Mouse (Mus musculus) right cerebral cortex, adult 2 months (tissue): Measurements from ENCODE around the gene Idh2.
"Not testable (repeated sequence)": the region's sequence is repeated elsewhere in the genome, so short reads cannot be mapped to it uniquely, and the experiment has no call there.

Experiments used
- DNase-seq, 2 experiments: peaks; one replicate each; pipeline ENCODE4 v3.0.0; 2021 to 2022; ENCODE audit warnings: low spot score in 2 of 2

The Idh2 gene

DNA sequence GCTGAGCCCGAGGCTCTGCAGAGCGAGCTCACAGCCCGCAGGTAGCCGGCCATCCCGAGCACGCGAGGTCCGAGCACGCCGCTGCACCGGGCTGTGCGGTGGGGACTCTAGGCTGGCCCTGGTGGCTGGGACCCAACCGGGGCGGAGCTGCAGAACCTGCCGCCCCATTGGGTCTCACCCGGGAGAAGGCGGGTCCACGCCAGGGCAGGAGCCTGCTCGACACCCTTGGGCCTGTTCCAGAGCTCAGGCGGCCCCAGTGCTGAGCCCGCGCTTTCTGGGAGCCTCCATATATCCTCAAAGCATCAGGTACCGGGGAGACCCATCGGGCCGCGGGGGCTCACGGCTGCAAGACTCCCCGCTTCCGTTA, at the start of gene Idh2:
Idh2 (minus strand) TSS at position 169 of the 367 bp plus-strand sequence.
- DNase-seq: peak; percentile 86 to 88

DNA sequence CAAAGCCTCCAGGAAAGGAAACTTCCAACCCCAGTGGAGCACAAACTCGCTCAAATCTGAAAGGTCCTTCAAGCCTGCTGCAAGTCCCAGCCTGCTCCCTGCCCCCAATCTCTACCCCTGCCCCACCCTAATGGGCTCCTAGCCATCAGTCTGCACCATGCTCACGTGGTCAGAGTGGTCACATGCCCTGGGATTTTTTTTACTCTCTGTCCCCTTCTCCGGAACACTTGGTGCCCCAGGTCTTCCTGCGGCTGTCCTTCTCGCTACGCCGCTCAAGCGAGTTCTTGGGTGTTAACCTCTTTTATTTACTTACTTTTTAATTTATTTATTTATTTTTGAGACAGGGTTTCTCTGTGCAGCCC, 45.7 kb upstream of the Idh2 start:
- DNase-seq: peak in 1 of 2 experiments; percentile 17

GRCm38 (mm10) chr7:80160293-80160944, 45.2 kb upstream of the Idh2 start:
- no peak for DNase-seq

DNA sequence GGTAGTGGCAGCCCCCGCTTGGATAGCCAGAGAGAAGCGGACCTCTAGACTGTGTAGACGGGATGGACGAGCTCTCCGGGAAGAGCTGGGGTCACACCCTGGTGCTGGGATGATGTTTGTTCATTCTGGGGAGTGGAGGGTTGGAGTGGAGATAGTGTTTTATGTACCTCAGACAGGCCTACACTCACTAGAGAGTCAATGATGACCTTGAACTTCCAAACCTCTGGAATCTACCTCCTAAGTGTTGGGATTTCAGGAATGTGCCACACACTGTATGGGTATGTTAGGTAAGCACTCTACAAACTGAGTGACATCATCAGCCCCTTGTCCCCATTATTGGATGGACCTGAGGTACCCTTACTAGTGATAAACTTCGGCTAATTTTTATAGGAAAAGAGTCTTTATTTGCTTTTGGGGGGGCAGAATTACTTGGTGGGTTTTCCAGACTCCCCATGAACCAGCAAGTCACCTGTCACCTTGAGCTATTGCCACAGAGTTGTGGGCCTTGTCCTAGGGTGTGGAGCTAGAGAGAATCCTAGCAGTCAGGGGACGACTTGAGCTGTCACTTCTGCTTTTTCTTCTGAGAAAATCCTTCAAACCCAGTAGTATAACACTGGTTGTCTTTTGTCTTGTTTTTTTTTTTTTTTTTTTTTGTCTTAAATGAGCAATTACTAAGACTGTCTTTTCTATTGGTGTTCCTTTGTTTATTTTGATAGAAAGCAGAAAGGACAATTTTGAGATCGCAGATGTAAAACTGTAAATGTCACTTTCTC, 43.5 kb upstream of the Idh2 start:
- DNase-seq: no peak

GRCm38 (mm10) chr7:80156711-80157227, 41.6 kb upstream of the Idh2 start:
- DNase-seq: peak; percentile 10 to 17

DNA sequence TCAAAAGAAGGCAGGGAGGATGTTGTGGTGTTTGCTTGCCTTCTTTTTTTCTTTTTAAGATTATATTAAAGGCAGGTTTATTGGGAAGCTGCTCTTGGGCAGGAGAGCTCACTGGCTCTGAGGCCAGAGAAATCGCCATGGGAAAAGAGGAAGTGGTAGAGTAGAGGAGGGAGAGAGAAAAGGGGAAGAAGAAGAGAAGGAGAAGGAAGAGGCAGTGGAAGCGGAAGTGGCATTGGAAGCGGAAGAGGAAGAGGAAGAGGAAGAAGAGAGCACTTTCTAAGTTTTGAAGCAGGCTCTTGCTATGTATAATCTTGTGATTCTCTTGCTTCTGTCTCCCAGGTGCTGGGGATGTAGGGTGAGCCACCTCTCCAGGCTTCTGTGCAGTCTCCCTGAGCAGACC, 39.5 kb upstream of the Idh2 start:
- no peak for DNase-seq

DNA sequence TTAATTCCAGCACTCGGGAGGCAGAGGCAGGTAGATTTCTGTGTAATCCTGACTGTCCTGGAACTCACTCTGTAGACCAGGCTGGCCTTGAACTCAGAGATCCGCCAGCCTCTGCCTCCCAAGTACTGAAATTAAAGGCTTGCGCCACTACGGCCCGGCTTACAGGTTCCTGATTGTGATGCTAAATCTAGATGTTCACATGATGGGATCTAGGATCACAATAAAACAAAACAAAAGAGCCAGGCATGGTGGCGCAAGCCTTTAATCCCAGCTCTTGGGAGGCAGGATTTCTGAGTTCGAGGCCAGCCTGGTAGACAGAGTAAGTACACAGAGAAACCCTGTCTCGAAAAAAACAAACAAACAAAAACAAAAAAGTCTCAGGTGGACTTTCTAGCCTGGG, 37.6 kb upstream of the Idh2 start:
- DNase-seq: no peak

DNA sequence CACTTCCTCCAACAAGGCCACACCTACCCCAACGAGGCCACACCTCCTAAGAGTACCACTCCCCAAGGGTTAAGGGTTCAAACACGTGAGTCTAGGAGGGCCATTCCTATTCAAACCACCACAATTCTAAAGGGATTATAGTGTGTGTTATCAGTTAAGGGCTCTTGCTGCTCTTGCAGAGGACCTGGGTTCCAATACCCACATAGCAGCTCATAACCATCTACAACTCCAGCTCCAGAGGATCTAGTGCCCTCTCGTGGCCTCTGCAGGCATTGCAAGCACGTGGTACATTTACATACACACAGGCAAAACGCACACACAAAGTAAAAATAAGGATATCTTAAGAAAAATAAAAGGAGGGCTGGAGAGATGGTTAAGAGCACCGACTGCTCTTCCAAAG, 37.0 kb upstream of the Idh2 start:
- no peak for DNase-seq

DNA sequence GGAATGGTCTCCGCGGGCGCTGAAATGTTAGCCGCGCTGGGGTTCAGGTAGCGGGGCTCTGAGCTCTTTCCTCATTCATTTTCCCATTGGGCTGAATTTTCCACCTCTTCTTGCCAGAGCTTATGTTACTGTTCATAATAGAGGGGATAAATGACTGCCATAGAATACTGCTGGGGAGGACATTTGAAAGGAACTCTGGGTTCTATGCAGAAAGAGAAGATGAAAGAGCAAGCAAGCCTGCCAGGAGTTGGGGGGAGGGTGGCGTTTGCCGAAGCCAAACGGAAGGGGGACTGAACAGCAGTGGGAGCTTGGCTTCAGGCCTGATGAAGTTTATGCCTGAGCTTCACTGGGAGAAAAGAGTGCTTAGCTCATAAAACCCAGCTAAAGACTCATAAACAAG, 34.2 kb upstream of the Idh2 start:
- DNase-seq: peak; percentile 47 to 48

DNA sequence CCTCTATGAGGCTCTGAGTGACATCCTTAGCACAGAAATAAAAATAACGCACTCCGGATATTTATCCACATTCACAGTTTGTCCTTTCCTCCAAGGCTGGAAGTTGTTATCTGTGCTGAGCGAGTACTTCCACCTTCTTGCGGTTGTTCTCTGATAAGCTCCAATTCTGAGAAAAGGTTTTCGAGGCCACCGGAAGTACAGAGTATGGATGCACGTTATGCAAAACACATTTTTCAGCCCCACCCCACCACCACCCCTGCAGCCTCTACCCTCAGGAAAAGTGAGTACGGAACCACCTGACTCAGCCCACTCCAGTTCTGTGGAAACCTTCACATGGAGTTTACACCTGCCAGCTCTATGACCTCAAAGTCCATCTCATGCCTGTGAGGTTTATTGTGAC, 30.9 kb upstream of the Idh2 start:
- no peak for DNase-seq

- no peak for DNase-seq
Measured at GRCm38 (mm10) chr7:80144695-80145094, 29.5 kb upstream of the Idh2 start.

DNA sequence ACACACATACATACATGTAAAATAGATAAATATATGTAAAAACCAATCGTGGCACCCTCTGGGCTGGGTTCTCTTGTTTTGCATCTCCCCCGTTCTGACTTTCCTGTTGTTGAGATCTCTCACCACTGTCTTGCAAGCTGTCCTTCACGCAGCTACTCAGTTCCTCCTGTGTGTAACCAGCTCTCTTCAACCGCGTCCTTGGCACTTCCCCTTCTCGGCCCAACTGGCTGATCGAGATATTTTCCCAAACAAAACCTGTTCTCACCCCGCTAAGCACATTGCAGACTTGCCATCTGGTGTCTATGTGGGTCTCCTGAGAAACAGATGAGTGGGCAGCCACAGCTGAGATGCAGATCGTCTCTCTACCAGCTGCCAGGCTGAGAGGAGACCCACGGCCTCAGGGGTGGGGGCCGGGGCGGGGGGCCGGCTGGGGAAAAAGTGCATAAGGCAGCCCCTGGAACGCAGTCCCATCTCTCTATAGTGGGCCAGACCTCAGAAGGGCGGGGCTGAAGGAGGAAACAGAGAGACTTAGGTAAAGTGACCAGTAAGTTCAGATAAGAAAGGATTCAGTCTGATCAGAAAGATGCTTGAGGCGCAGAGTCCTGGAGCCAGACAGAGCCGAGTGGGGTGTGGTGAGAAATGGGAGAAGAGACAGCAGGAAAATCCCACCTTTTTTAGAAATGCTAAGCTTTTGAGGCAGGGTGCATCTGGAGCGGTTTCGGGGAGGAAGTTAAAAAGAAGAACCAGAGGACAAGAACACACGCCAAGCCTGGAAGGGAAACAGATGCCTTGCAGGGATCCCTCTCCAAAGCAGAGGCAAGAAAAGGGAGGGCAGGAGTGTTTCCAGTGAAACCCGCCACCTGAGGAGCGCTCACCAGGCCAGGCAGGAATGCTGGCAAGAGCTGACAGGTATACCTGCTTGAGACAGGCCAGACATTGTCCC, 28.4 kb upstream of the Idh2 start:
- DNase-seq: peak; percentile 81 to 84

GRCm38 (mm10) chr7:80140815-80141214, 25.6 kb upstream of the Idh2 start:
- peak; percentile 74 to 79 for DNase-seq

- DNase-seq: no peak
Measured at GRCm38 (mm10) chr7:80138375-80138774, 23.2 kb upstream of the Idh2 start.

DNA sequence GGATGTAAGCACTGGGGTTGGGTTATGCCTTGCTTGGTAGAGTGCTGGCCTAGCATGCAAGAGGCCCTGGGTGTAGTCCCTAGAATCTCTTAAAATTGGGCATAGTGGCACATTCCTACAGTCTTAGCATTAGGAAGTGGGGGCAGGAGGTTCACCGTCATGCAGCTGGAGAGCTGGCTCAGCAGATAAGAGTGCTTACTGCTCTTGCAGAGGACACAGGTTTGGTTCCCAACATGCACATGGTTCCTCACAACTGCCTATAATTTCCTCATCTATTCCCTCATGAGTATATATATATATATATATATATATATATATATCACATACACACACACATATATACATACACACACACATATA, 20.0 kb upstream of the Idh2 start:
- DNase-seq: no peak

- peak; percentile 64 to 71 for DNase-seq
Measured at GRCm38 (mm10) chr7:80134454-80135172, 19.4 kb upstream of the Idh2 start.

GRCm38 (mm10) chr7:80132541-80132940, 17.3 kb upstream of the Idh2 start:
- no peak for DNase-seq

DNA sequence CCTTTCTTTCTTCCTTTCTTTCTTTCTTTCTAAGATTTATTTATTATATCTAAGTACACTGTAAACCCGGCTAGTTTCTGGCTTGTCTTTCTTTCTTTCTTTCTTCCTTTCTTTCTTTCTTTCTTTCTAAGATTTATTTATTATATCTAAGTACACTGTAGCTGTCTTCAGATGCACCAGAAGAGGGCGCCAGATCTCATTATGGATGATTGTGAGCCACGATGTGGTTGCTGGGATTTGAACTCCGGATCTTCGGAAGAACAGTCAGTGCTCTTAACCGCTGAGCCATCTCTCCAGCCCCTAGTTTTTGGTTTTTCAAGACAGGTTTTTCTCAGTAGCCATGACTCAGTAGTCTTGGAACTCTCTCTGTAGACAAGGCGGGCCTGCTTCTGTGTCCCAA, 16.1 kb upstream of the Idh2 start:
- not testable (repeated sequence) for DNase-seq

DNA sequence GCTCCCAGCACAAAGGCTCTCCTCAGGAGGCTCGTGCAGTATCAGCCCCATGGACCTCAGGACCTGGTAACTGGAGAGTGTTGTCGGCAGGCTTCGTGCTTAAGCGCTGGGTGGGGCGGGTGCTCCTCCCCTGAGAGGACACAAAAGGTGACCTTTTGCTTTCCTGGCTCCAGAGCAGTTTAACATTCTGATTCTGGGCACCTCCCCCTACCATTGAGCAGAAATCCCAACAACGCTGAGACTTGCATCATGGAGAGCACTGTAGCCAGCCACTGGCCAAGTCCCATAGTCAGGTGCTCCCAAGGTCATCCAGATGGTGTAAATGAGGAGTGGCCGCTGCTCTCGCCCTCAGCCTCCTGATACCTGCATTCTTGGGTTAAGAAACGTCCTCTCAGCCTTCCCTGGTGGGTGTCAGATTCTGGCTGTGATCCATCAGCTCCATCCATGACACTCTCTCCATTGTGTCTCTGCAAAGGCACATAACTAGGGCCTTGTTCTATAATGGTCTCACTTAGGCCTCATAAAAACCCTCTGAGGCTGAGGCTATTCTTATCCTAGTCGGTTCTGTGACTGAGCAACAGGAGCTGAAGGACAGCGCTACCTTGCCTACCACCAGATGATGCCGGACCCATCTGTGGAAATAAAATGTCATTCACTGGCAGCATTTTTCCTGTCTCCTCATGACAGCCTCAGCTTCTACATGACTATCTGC, 15.3 kb upstream of the Idh2 start:
- no peak for DNase-seq

DNA sequence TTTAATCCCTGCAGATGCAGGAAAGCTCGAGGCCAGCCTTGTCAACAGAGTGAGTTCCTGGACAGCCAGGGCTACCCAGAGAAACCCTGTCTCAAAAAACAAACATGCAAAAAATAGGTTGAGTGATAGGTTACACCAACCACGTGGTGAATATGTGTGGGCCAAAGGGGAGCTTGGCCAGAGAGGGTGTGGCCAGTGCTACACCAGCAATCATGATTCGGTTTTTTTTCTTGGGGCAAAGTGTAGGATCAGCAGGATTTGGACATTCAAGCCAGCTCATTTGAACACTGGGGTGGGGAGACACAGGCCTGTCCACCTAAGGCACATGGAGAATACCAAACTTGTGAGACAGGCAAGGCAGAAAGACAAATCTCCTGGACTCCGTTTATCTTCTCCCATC, 14.1 kb upstream of the Idh2 start:
- DNase-seq: no peak

GRCm38 (mm10) chr7:80123672-80124071, 8.5 kb upstream of the Idh2 start:
- DNase-seq: no peak
